Mouse (Mus musculus): ENCODE results near the gene Cytl1. TPM values are rescaled to one million over a fixed set of nuclear protein-coding genes. Genes with fewer than 3 reads are reported as not detected.

The Cytl1 gene
- total and polyA plus RNA-seq, 3 experiments: 24.1 to 67.4 (median 29.6) TPM

- intact Hi-C loops (cut with DNase I): loop anchor here (10.0 kb wide), 2 partner anchors 331 to 459 kb away; no protein-coding TSS in a partner anchor
Measured at GRCm38 (mm10) chr5:37753366-37753765, 18.0 kb downstream of the Cytl1 start.

DNA sequence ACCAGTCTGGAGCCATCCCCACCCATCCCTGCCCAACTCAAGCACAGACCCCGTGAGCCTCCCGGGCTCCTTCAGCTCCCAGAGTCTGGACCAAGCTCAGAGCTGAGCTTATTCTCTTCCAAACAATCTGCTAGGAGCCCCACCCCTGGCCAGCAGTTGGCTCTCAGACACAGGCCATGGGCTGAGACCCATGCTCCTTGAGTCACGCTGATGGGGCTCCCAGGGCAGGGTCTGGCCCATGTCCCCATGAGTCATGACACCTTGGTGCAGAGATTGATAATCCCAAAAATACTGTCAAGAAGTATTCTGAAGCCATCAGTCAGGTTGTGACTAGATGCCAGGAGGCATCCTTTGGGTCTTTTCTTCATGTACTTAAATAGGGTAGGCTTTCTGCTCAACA lies 26.7 kb downstream of the Cytl1 start:
- H3K79me2 ChIP-seq (replicated peaks; ENCODE audit: control insufficient read depth, insufficient read depth, low read length): no peaks in the 10 kb centered on the region
- no peak overlapping the region for H3K27ac ChIP-seq
- peak in 1 of 2 experiments; percentile 24 for DNase-seq
- H3K9ac ChIP-seq (ENCODE audit: low read depth, low read length): no peak overlapping the region
- 76% methylated on average over 3 of the region's 3 CpGs for WGBS
- H3K27me3 ChIP-seq (ENCODE audit: control insufficient read depth, insufficient read depth, low read length): no peaks in the 10 kb centered on the region
- H3K36me3 ChIP-seq (ENCODE audit: control insufficient read depth, insufficient read depth, low read length): no peaks in the 10 kb centered on the region
- intact Hi-C loops (cut with DNase I): no loop called here
- H3K4me3 ChIP-seq: no peak overlapping the region
- H3K4me1 ChIP-seq (ENCODE audit: control insufficient read depth, insufficient read depth, low read length): no peaks in the 10 kb centered on the region
- TF ChIP-seq POLR2A (IDR thresholded peaks at IDR 0.05; ENCODE audit: insufficient read depth, low read depth, low read length): no peak
- TF ChIP-seq CTCF (IDR thresholded peaks at IDR 0.05): no peak
- TF ChIP-seq EP300 (IDR thresholded peaks at IDR 0.05; ENCODE audit: insufficient read depth, low read depth, low read length): no peak

More at GRCm38 (mm10) chr5:37753366-37753765, 18.0 kb downstream of the Cytl1 start:
- Histone ChIP-seq H3K9ac (ENCODE audit: low read depth, low read length) (no peak overlapping the region), H3K36me3 (ENCODE audit: control insufficient read depth, insufficient read depth, low read length) (no peaks in the 10 kb centered on the region), H3K4me1 (ENCODE audit: control insufficient read depth, insufficient read depth, low read length) (no peaks in the 10 kb centered on the region), H3K27me3 (ENCODE audit: control insufficient read depth, insufficient read depth, low read length) (no peaks in the 10 kb centered on the region), H3K4me3 (no peak overlapping the region), H3K27ac (no peak overlapping the region), H3K79me2 (replicated peaks; ENCODE audit: control insufficient read depth, insufficient read depth, low read length) (no peaks in the 10 kb centered on the region)
- WGBS: 59% methylated on average over 7 of the region's 7 CpGs
- TF ChIP-seq EP300 (IDR thresholded peaks at IDR 0.05; ENCODE audit: insufficient read depth, low read depth, low read length) (no peak), POLR2A (IDR thresholded peaks at IDR 0.05; ENCODE audit: insufficient read depth, low read depth, low read length) (no peak), CTCF (IDR thresholded peaks at IDR 0.05) (no peak)
- DNase-seq: no peak

GRCm38 (mm10) chr5:37765851-37766250 lies 30.5 kb downstream of the Cytl1 start:
- H3K27ac ChIP-seq: no peak overlapping the region
- intact Hi-C loops (cut with DNase I): no loop called here
- TF ChIP-seq POLR2A (IDR thresholded peaks at IDR 0.05; ENCODE audit: insufficient read depth, low read depth, low read length) (no peak), CTCF (IDR thresholded peaks at IDR 0.05) (no peak), EP300 (IDR thresholded peaks at IDR 0.05; ENCODE audit: insufficient read depth, low read depth, low read length) (no peak)
- no peak overlapping the region for H3K9ac ChIP-seq (ENCODE audit: low read depth, low read length)
- no peak for DNase-seq
- H3K4me1 ChIP-seq (ENCODE audit: control insufficient read depth, insufficient read depth, low read length): no peaks in the 10 kb centered on the region
- H3K27me3 ChIP-seq (ENCODE audit: control insufficient read depth, insufficient read depth, low read length): no peaks in the 10 kb centered on the region
- no peaks in the 10 kb centered on the region for H3K79me2 ChIP-seq (replicated peaks; ENCODE audit: control insufficient read depth, insufficient read depth, low read length)
- H3K4me3 ChIP-seq: no peak overlapping the region
- WGBS: 80% methylated on average over 8 of the region's 8 CpGs
- H3K36me3 ChIP-seq (ENCODE audit: control insufficient read depth, insufficient read depth, low read length): no peaks in the 10 kb centered on the region

DNA sequence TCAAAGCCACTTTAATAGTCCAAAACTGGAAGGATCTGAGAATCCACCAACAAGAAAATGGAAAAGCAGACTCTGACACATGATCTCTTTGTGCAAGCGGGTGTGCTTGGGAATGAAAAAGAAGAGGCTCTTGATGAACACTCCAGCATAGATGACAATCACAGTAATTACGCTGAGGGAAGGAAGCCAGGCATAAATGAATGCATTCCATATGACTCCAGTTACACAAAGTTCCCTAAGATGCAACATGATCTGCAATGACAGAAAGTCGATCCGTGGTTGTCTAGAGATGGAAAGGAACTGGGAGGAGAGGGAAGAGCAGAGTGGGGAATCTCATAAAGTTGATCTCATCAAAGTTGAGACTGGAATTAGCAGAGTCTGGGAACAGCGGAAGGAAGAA lies 31.9 kb downstream of the Cytl1 start:
- 80% methylated on average over 5 of the region's 5 CpGs for WGBS
- no peak for TF ChIP-seq EP300 (IDR thresholded peaks at IDR 0.05; ENCODE audit: insufficient read depth, low read depth, low read length)
- no peak for TF ChIP-seq POLR2A (IDR thresholded peaks at IDR 0.05; ENCODE audit: insufficient read depth, low read depth, low read length)
- TF ChIP-seq CTCF (IDR thresholded peaks at IDR 0.05): no peak

DNA sequence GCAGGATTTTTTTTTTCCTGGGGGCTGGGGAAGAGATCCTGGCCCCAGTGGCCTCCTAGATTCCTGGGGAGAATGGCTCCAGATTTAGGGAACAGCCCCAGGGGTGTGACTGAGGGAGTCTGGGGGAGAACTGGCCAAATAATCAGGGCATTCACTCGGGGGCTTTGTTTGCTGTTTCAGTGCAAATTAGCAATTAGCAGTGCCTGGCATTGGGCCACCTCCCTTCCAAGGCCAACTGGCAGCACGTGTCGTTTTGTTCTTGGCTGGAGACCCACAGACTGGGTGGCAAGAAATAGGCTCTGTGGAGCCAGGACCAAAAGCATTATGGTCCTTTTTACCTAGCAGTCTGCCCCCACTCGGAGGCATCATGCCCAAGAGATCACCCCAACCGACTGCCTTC lies 33.7 kb downstream of the Cytl1 start:
- WGBS: 10% methylated on average over 5 of the region's 5 CpGs
- no peak for DNase-seq
- no peaks in the 10 kb centered on the region for H3K4me1 ChIP-seq (ENCODE audit: control insufficient read depth, insufficient read depth, low read length)
- intact Hi-C loops (cut with DNase I): no loop called here
- H3K27ac ChIP-seq: no peak overlapping the region
- no peaks in the 10 kb centered on the region for H3K27me3 ChIP-seq (ENCODE audit: control insufficient read depth, insufficient read depth, low read length)
- H3K4me3 ChIP-seq: no peak overlapping the region
- H3K9ac ChIP-seq (ENCODE audit: low read depth, low read length): no peak overlapping the region
- H3K36me3 ChIP-seq (ENCODE audit: control insufficient read depth, insufficient read depth, low read length): no peaks in the 10 kb centered on the region
- no peaks in the 10 kb centered on the region for H3K79me2 ChIP-seq (replicated peaks; ENCODE audit: control insufficient read depth, insufficient read depth, low read length)
- TF ChIP-seq EP300 (IDR thresholded peaks at IDR 0.05; ENCODE audit: insufficient read depth, low read depth, low read length): no peak
- TF ChIP-seq CTCF (IDR thresholded peaks at IDR 0.05): no peak
- TF ChIP-seq POLR2A (IDR thresholded peaks at IDR 0.05; ENCODE audit: insufficient read depth, low read depth, low read length): no peak

More for the DNA sequence above, 31.9 kb downstream of the Cytl1 start:
- Histone ChIP-seq H3K27me3 (ENCODE audit: control insufficient read depth, insufficient read depth, low read length) (no peaks in the 10 kb centered on the region), H3K9ac (ENCODE audit: low read depth, low read length) (no peak overlapping the region), H3K4me3 (no peak overlapping the region), H3K36me3 (ENCODE audit: control insufficient read depth, insufficient read depth, low read length) (no peaks in the 10 kb centered on the region), H3K4me1 (ENCODE audit: control insufficient read depth, insufficient read depth, low read length) (no peaks in the 10 kb centered on the region), H3K79me2 (replicated peaks; ENCODE audit: control insufficient read depth, insufficient read depth, low read length) (no peaks in the 10 kb centered on the region), H3K27ac (no peak overlapping the region)
- intact Hi-C loops (cut with DNase I): no loop called here
- DNase-seq: no peak

DNA sequence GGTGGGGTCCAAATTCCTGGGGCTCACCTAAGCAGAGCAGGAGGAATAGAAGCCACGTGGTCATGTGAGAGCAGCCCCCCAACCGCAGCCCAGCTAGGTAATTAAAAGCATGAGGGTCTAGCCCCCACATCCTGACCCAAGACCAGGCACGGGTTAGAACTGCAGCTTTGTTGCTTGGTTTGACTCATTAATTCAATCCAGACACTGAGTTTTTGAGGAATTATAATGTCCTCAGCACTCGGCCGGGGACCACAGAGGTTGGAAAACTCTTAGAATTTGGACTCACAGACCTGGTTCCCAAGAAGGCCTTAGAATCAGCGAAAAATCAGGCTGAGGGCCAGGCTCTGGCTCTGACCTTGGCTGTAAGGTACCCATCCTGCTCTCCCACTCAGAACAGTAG lies 35.6 kb downstream of the Cytl1 start:
- Histone ChIP-seq H3K27me3 (ENCODE audit: control insufficient read depth, insufficient read depth, low read length) (no peaks in the 10 kb centered on the region), H3K4me1 (ENCODE audit: control insufficient read depth, insufficient read depth, low read length) (no peaks in the 10 kb centered on the region), H3K4me3 (no peak overlapping the region), H3K27ac (no peak overlapping the region), H3K9ac (ENCODE audit: low read depth, low read length) (no peak overlapping the region), H3K79me2 (replicated peaks; ENCODE audit: control insufficient read depth, insufficient read depth, low read length) (no peaks in the 10 kb centered on the region), H3K36me3 (ENCODE audit: control insufficient read depth, insufficient read depth, low read length) (no peaks in the 10 kb centered on the region)
- intact Hi-C loops (cut with DNase I): no loop called here
- no peak for DNase-seq
- no peak for TF ChIP-seq POLR2A (IDR thresholded peaks at IDR 0.05; ENCODE audit: insufficient read depth, low read depth, low read length)
- TF ChIP-seq EP300 (IDR thresholded peaks at IDR 0.05; ENCODE audit: insufficient read depth, low read depth, low read length): no peak
- no peak for TF ChIP-seq CTCF (IDR thresholded peaks at IDR 0.05)
- WGBS: 89% methylated on average over 6 of the region's 6 CpGs

Measured in heart, adult 2 months (tissue).